Mouse (Mus musculus) embryonic facial prominence, embryonic 11.5 days (tissue): Measurements from ENCODE around the gene Kif22. TPM values are rescaled to one million over a fixed set of nuclear protein-coding genes. Genes with fewer than 3 reads are reported as not detected.
A peak's percentile ranks its signal among the peaks of the same experiment; 100 is the strongest.

ENCODE experiments used
- ATAC-seq: fragments of 200-750 bp; cut with Nextera tagmentation; replicated peaks from 2 replicates; pipeline ENCODE4 v1.8.0; 2017; ENCODE audit warnings: low read depth; ENCODE audit not compliant: insufficient number of reproducible peaks, low FRiP score, low TSS enrichment
- DNase-seq: peaks from one replicate; pipeline ENCODE4 v3.0.0-alpha.2; 2015; ENCODE audit warnings: low spot score
- H3K27ac ChIP-seq: fragments of 300-500 bp; sonication (generic); replicated peaks from 2 replicates; pipeline ENCODE4 v1.5.1; 2014; ENCODE audit warnings: mild to moderate bottlenecking, low read depth, low read length, control low read depth
- H3K27me3 ChIP-seq: fragments of 300-500 bp; sonication (generic); 2 replicates; pipeline ENCODE4 v1.6.1; 2014; ENCODE audit warnings: mild to moderate bottlenecking, low read length, moderate library complexity, mixed read lengths; ENCODE audit not compliant: control insufficient read depth, insufficient read depth
- H3K36me3 ChIP-seq: fragments of 300-500 bp; sonication (generic); replicated peaks from 2 replicates; pipeline ENCODE4 v1.6.1; 2014; ENCODE audit warnings: low read depth, mild to moderate bottlenecking, low read length, moderate library complexity, mixed read lengths; ENCODE audit not compliant: control insufficient read depth, insufficient read depth
- H3K4me1 ChIP-seq: fragments of 300-500 bp; sonication (generic); 2 replicates; pipeline ENCODE4 v1.6.1; 2014; ENCODE audit warnings: low read length, mixed read lengths; ENCODE audit not compliant: control insufficient read depth, insufficient read depth
- H3K4me2 ChIP-seq: fragments of 300-500 bp; sonication (generic); 2 replicates; pipeline ENCODE4 v1.6.1; 2014; ENCODE audit warnings: low read depth, mild to moderate bottlenecking, control low read depth, low read length, moderate library complexity
- H3K4me3 ChIP-seq: fragments of 300-500 bp; sonication (generic); 2 replicates; pipeline ENCODE4 v1.5.1; 2014; ENCODE audit warnings: low read depth, low read length, control low read depth
- H3K9ac ChIP-seq: fragments of 300-500 bp; sonication (generic); replicated peaks from 2 replicates; pipeline ENCODE4 v1.6.1; 2014; ENCODE audit warnings: mild to moderate bottlenecking, control low read depth, low read length
- H3K9me3 ChIP-seq: fragments of 300-500 bp; sonication (generic); replicated peaks from 2 replicates; pipeline ENCODE4 v1.6.1; 2016; ENCODE audit warnings: mild to moderate bottlenecking, low read length, inconsistent platforms, mixed read lengths; ENCODE audit not compliant: control insufficient read depth
- WGBS: fragments of 180-500 bp; shearing (Covaris S2); extraction: QIAGEN DNeasy Blood & Tissue Kit; methylation state at CpG from one replicate; pipeline ENCODE4 v1.1.7; 2014; 5-methylcytosine and 5-hydroxymethylcytosine counted together
- polyA plus RNA-seq: library from polyadenylated mRNA; unstranded; fragments of >200 nt; fragmentation: Nextera tagmentation; extraction: Ambion mirVana; gene quantifications from 2 replicates; pipeline ENCODE4 v1.2.1, GENCODE M21; 2014

Gene Kif22
- polyA plus RNA-seq, 1 experiment from 2014 or later: 199 TPM

- DNase-seq: no peak
- no peak for ATAC-seq
- Histone ChIP-seq H3K4me1 (peaks cover 15% of the 10 kb centered on the region), H3K27ac (no peak overlapping the region; the same call in 1 of the 2 replicates), H3K4me2 (no peak overlapping the region; the same call in 1 of the 2 replicates), H3K9me3 (no peaks in the 10 kb centered on the region), H3K27me3 (no peaks in the 10 kb centered on the region), H3K4me3 (no peak overlapping the region; the same call in 1 of the 2 replicates), H3K9ac (peak overlapping the region; percentile 18), H3K36me3 (peaks cover 4% of the 10 kb centered on the region)
- 84% methylated on average over 7 of the region's 7 CpGs for WGBS
Observed at GRCm38 (mm10) chr7:127022528-127023271, 19.6 kb downstream of the Kif22 start.

GRCm38 (mm10) chr7:127021563-127022527, 20.4 kb downstream of the Kif22 start:
- H3K27ac ChIP-seq: peak overlapping the region; percentile 62
- peak overlapping the region; percentile 74 for H3K9ac ChIP-seq
- no peaks in the 10 kb centered on the region for H3K9me3 ChIP-seq
- peaks cover 15% of the 10 kb centered on the region for H3K4me1 ChIP-seq
- 49% methylated on average over 5 of the region's 5 CpGs for WGBS
- peaks cover 4% of the 10 kb centered on the region for H3K36me3 ChIP-seq
- ATAC-seq (no peak), DNase-seq (peak; percentile 49)
- H3K4me3 ChIP-seq: peak overlapping the region; percentile 46
- H3K4me2 ChIP-seq: peak overlapping the region; percentile 83
- no peaks in the 10 kb centered on the region for H3K27me3 ChIP-seq

GRCm38 (mm10) chr7:127020901-127021562, 21.2 kb downstream of the Kif22 start, which contains the start of the genes Gm42742 and Prrt2:
Gene Gm42742 (minus strand): TSS chr7:127021097.
Gene Prrt2 (minus strand): TSS chr7:127021211.
- no peaks in the 10 kb centered on the region for H3K9me3 ChIP-seq
- peak within 1 kb of the TSS; percentile 62 for H3K27ac ChIP-seq
- no peaks in the 10 kb centered on the region for H3K27me3 ChIP-seq
- 0 out of 2 replicates have a peak, but pooled peaks have one; percentile 8 for ATAC-seq
- peak within 1 kb of the TSS; percentile 46 for H3K4me3 ChIP-seq
- peak; percentile 72 for DNase-seq
- H3K36me3 ChIP-seq: peaks cover 4% of the 10 kb centered on the region
- WGBS: 2% methylated on average over 37 of the region's 37 CpGs
- H3K4me2 ChIP-seq: peak within 1 kb of the TSS; percentile 83
- peaks cover 15% of the 10 kb centered on the region for H3K4me1 ChIP-seq
- H3K9ac ChIP-seq: peak within 1 kb of the TSS; percentile 74

GRCm38 (mm10) chr7:127020491-127020890, 21.8 kb downstream of the Kif22 start:
- Histone ChIP-seq H3K4me2 (peak overlapping the region; percentile 83), H3K36me3 (peaks cover 4% of the 10 kb centered on the region)

GRCm38 (mm10) chr7:127020031-127020430, 22.2 kb downstream of the Kif22 start:
- Histone ChIP-seq H3K9ac (peak overlapping the region; percentile 74), H3K36me3 (peaks cover 4% of the 10 kb centered on the region), H3K9me3 (no peaks in the 10 kb centered on the region), H3K4me3 (peak overlapping the region; percentile 46), H3K27me3 (no peaks in the 10 kb centered on the region), H3K27ac (0 out of 2 replicates have a peak overlapping the region, but pooled peaks have one; percentile 7), H3K4me2 (peak overlapping the region; percentile 83), H3K4me1 (peaks cover 18% of the 10 kb centered on the region)
- no peak for ATAC-seq
- 78% methylated on average over 3 of the region's 3 CpGs for WGBS
- no peak for DNase-seq

More at GRCm38 (mm10) chr7:127020491-127020890, 21.8 kb downstream of the Kif22 start:
- ATAC-seq (no peak), DNase-seq (no peak)
- no peaks in the 10 kb centered on the region for H3K9me3 ChIP-seq
- H3K27me3 ChIP-seq: no peaks in the 10 kb centered on the region
- H3K4me1 ChIP-seq: peaks cover 15% of the 10 kb centered on the region
- peak overlapping the region; percentile 74 for H3K9ac ChIP-seq
- peak overlapping the region; percentile 62; the same call in 1 of the 2 replicates for H3K27ac ChIP-seq
- 37% methylated on average over 5 of the region's 5 CpGs for WGBS
- H3K4me3 ChIP-seq: peak overlapping the region; percentile 46

GRCm38 (mm10) chr7:127019306-127019960, 22.8 kb downstream of the Kif22 start:
- H3K4me3 ChIP-seq: no peak overlapping the region
- H3K27ac ChIP-seq: 0 out of 2 replicates have a peak overlapping the region, but pooled peaks have one; percentile 7

More at GRCm38 (mm10) chr7:127019306-127019960, 22.8 kb downstream of the Kif22 start:
- peaks cover 4% of the 10 kb centered on the region for H3K36me3 ChIP-seq
- peak overlapping the region; percentile 74 for H3K9ac ChIP-seq
- H3K4me2 ChIP-seq: peak overlapping the region; percentile 83
- no peaks in the 10 kb centered on the region for H3K9me3 ChIP-seq
- ATAC-seq (no peak), DNase-seq (no peak)
- H3K27me3 ChIP-seq: no peaks in the 10 kb centered on the region
- H3K4me1 ChIP-seq: peaks cover 22% of the 10 kb centered on the region
- 77% methylated on average over 14 of the region's 14 CpGs for WGBS
